Mouse (Mus musculus) bone marrow macrophage, adult 2 months (primary cell): Measurements from ENCODE around the gene Polr2a. TPM values are rescaled to one million over a fixed set of nuclear protein-coding genes. Genes with fewer than 3 reads are reported as not detected.
"Not testable (repeated sequence)": the region's sequence is repeated elsewhere in the genome, so short reads cannot be mapped to it uniquely, and the experiment has no call there.

Experiments used
- H3K27ac ChIP-seq: 2 replicates; pipeline ENCODE4 v1.5.1; 2012; ENCODE audit warnings: low read depth, low read length; ENCODE audit not compliant: insufficient read depth
- H3K4me1 ChIP-seq: 2 replicates; pipeline ENCODE4 v1.6.1; 2012; ENCODE audit warnings: low read length; ENCODE audit not compliant: control insufficient read depth, insufficient read depth
- H3K4me3 ChIP-seq: 2 replicates; pipeline ENCODE4 v1.5.1; 2012; ENCODE audit warnings: mild to moderate bottlenecking, low read length, moderate library complexity; ENCODE audit not compliant: insufficient read depth
- CTCF ChIP-seq: IDR thresholded peaks from 2 replicates; pipeline ENCODE4 v1.5.1; 2012; ENCODE audit warnings: low read depth, mild to moderate bottlenecking, low read length, moderate library complexity
- POLR2A ChIP-seq: IDR thresholded peaks from 2 replicates; pipeline ENCODE4 v1.6.1; 2012; ENCODE audit warnings: mild to moderate bottlenecking, low read depth, low read length, borderline replicate concordance
- polyA plus RNA-seq: library from polyadenylated mRNA; stranded (reverse); fragments of >200 nt; gene quantifications from 2 replicates; pipeline ENCODE4 v1.2.4, GENCODE M21; 2012; ENCODE audit not compliant: missing spikeins, insufficient read depth, insufficient read length

The Polr2a gene
- polyA plus RNA-seq, 1 experiment: 69.7 TPM

DNA sequence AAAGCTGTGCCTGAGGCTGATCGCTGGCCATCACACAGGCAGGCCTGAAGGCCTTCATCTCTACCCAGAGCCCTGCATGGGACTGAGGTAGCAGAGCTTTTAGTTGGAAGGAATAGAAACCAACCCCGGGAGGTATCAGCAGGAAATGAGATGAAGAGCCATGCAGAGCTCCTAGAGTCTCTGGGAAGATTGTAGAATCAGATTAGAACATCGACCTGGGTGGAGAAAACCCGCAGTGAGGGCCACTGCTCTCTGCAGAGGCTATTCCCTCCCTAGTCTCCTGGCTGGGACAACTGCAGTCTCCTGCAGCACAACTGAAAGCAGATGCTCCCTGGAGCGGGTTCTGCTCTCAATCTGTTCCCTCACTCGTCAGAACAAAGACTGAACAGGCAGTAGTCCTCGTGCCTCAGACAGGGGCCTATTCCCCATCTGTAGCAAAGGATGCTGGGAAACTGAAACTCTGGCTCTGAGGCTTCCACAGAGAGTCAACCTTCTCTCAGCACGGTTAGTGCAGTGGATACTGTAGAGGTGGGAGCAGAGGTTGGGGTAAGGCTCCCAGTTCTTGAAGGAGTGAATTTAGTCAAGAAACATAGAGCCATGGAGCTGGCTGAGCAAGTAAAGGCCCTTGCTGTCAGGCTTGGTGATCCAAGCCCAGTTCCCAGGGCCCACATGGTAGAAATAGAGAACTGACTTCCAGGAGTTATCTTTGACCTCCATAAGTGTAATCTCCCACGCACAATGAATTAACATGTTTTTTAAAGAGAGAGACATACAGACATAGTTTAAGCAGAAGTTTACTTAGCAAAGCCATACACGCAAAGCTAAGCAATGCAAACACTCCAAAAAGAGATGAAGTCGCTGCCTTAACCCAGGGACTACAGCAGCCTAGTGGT lies 48.6 kb downstream of the Polr2a start:
- TF ChIP-seq CTCF (no peak), POLR2A (no peak)
- H3K4me3 ChIP-seq: no peak overlapping the region
- no peaks in the 10 kb centered on the region for H3K4me1 ChIP-seq
- H3K27ac ChIP-seq: no peak overlapping the region

DNA sequence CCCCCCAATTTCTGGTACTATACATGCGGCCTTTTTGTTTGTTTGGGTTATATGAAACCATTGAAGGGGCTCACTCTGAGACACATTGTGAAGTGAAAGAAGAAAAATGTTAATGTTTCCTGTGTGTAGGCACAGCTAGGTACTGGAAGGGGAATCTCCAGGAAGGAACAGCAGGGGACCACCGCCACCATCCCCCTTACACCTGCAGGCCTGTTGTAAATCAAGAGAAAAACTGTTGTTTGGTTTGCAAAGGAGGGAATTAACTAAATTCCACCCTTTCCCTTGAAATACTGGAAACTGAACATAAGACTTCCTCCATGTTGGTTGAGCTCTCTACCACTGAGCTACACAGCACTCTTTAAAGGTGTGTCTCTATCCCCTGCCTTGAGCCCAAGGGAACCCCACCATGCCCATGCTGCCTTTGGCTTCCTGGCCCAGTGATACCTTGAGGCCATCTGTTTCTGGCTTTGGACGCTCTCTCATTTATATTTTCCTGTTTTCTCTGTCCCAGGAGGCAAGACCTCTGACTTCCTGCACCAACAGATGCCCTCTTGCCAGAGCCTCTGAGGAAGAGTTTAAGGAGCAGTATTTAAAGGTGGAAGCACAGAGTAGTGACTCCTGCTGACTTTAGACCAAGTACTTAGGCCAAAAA lies 49.7 kb downstream of the Polr2a start:
- TF ChIP-seq POLR2A (no peak), CTCF (no peak)
- Histone ChIP-seq H3K4me3 (no peak overlapping the region), H3K4me1 (no peaks in the 10 kb centered on the region), H3K27ac (no peak overlapping the region)

DNA sequence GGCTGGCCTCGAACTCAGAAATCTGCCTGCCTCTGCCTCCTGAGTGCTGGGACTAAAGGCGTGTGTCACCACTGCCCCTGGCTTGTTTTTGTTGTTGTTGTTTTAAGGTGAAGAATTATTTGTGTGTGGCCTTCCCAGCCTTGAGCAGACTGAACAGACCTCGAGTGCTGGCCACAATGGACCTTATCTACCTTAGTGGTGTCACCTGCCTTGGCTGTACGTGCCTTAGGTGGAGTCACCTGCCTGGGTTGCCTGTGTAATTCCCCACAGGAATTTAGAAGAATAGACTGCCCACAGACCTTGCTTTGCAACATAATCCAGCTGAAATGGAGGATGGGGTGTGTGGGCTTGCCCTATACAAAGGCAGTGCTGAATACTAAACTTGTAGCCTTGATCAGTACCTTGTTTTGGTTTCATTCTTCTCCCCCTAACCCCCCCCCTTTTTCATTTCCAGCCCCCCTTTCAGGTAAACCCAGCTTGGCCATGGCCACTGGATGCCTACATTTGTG lies 50.5 kb downstream of the Polr2a start:
- Histone ChIP-seq H3K4me3 (no peak overlapping the region), H3K27ac (no peak overlapping the region), H3K4me1 (no peaks in the 10 kb centered on the region)
- TF ChIP-seq POLR2A (no peak), CTCF (no peak)

DNA sequence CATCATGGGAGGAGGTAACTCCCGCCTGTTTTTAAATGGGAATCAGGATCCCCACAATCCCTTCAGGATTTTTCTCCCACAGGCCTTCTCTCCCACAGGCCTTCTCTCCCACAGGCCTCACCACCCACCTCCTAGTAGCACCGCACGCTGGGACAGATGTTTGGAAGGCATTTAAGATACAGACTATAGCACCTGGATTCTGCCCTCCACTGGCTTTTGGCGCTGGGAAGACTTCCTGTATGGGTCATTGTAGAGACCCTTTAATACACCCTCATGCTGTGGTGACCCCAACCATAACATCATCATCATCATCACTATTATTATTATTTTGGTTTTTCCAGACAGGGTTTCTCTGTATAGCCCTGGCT lies 51.0 kb downstream of the Polr2a start:
- H3K4me1 ChIP-seq: no peaks in the 10 kb centered on the region
- H3K27ac ChIP-seq: no peak overlapping the region
- H3K4me3 ChIP-seq: no peak overlapping the region
- TF ChIP-seq CTCF (no peak), POLR2A (no peak)

DNA sequence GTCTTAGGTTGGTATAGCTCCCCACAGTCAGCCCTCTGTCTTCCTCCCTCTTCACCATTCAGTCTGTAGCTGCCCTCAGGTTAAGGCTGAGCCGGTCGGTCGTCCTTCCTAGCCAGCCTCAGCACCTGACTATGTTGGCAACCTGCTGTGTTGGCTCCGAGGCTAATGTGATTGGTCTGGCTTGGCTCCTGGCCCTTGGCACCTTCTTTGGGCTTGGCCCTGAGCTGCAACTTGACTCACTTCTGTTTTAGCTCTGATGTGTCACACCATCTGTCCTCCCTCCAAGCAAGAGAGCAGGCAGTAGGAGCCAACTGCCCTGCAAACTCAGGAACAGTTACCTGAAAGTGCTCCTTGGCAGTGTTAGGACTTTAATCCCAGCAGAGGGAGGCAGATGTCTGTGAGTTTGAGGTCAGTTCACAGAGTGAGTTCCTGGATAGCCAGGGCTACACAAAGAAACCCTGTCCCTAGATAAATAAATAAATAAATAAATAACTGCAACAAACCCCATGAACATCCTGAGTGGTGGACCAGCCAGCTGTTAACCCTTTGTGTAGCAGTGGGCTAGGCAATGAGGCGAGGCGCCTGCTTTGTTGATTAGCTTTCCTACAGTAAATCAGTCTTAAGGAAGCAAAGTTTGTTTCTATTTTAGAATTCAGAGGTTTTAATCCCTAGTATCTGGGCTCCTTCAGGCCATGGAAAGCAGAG lies 51.5 kb downstream of the Polr2a start:
- TF ChIP-seq POLR2A (no peak), CTCF (no peak)
- no peak overlapping the region for H3K27ac ChIP-seq
- H3K4me1 ChIP-seq: no peaks in the 10 kb centered on the region
- H3K4me3 ChIP-seq: no peak overlapping the region

DNA sequence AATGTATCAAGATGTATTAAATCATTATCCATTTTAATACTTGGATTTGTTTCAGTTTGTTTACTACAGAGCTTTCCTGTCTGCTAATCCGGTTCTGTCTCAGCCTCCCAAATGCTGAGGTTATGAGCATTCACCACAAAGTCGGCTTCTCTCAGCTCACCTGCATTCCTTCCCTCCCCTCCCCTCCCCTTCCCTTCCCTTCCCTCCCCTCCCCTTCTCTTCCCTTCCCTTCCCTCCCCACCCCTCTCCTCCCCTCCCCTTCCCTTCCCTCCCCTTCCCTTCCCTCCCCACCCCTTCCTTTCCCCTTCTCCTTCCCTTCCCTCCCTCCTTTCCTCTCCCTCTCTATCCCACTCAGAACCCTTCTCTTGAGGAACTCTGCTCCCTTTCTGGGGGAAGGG lies 53.8 kb downstream of the Polr2a start:
- Histone ChIP-seq H3K4me3 (no peak overlapping the region), H3K4me1 (no peaks in the 10 kb centered on the region)
- no peak for TF ChIP-seq POLR2A
- TF ChIP-seq CTCF: no peak

DNA sequence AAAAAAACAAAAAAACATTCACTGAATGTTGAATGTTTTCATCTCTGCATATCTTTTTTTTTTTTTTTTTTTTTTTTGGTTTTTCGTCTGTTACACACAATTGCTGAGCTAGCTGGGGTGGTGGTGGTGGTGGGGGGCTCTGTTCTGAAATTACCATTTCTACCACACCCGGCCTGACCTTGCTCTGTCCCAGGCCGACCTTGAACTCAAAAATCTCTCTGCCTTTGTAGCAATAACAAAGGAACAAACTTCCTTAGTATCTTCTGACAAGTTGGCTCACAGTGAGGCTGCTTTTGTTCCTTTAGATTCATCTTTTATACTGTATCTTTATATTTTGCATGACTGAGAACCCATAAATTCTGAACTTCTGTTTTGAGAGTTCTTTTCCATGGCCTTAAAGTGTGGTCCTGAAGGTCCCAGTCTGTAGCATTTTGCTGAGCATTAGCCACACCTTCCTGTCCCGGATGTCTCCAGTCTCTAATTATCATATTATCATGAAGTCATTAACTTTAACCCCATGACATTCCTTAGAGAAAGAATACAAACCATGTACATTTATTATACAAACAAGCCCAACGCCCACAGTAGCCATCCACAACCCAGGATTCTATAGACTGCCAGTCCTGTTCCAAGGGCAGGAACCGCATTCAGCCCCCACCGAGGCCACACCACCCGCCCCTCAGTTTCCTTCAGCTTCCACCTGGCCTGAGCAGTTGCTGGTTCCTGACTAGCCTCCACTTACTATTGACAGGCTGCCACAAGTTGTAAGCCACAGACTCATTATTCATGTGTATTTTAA lies 54.4 kb downstream of the Polr2a start:
- TF ChIP-seq POLR2A: no peak
- TF ChIP-seq CTCF: no peak
- Histone ChIP-seq H3K4me1 (no peaks in the 10 kb centered on the region), H3K27ac (no peak overlapping the region), H3K4me3 (no peak overlapping the region)

More for the DNA sequence above, 53.8 kb downstream of the Polr2a start:
- no peak overlapping the region for H3K27ac ChIP-seq

DNA sequence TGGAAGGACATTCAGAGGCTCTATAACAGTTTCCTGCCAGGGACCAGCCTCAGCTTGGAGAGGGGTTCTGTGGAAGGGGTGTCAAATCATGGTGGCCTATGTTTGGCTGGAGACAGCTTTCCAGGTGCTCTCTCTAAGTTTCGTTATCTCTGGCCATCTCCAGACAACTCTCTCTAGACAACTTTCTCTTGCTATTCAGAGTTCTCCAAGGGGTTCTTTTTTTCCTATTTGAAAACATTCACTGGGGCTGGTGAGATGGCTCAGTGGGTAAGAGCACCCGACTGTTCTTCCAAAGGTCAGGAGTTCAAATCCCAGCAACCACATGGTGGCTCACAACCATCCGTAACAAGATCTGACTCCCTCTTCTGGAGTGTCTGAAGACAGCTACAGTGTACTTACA lies 55.1 kb downstream of the Polr2a start:
- not testable (repeated sequence) for H3K27ac ChIP-seq, H3K4me1 ChIP-seq, H3K4me3 ChIP-seq

DNA sequence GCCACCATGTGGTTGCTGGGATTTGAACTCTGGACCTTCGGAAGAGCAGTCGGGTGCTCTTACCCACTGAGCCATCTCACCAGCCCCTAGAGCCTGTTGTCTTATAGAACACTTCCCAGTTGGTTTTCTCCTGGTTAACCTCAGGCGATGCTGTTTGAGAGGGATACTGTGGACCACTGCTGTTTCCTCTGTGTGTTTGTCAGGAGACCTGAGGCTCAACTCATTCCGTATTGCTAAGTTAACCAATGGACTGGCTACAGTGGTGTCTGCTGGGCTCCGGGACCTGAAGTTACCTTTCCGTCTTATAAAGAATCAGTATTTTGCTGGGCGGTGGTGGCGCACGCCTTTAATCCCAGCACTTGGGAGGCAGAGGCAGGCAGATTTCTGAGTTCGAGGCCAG lies 55.6 kb downstream of the Polr2a start:
- not testable (repeated sequence) for H3K4me1 ChIP-seq, H3K4me3 ChIP-seq, H3K27ac ChIP-seq

DNA sequence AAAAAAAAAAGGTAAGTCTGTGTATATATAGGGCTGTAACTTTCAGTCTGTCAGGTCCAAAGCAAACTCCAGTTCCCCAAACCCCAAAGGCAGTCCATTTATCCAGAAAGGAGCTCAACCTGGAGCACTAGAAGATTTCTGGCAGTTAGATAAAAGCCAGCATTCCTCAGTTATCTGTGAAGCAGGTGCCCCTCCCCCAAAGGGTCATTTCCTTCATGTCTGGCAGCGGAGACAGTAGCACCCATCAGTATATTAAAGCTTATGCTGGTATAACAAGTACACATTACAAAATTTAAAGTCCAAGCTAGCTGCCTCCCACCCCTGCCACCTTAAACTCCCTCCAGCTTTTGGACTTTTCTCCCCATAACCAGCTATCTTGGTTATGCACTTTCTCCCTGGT lies 58.8 kb downstream of the Polr2a start:
- Histone ChIP-seq H3K4me1 (peaks cover 7% of the 10 kb centered on the region), H3K4me3 (no peak overlapping the region), H3K27ac (no peak overlapping the region)
- no peak for TF ChIP-seq CTCF
- no peak for TF ChIP-seq POLR2A
